Mouse (Mus musculus): ENCODE measurements around the gene Gm5796. TPM values are rescaled to one million over a fixed set of nuclear protein-coding genes. Genes with fewer than 3 reads are reported as not detected.

Gene Gm5796
- polyA plus RNA-seq (2015; fragmentation: Illumina TruSeq; extraction: RNeasy Lipid Tissue Mini Kit (QIAGEN cat#74804); ENCODE audit: low read depth, low replicate concordance) = 0.34 TPM

GRCm38 (mm10) chr14:4023641-4024040 is at the start of gene Gm5796:
Gm5796 (plus strand) TSS chr14:4023941.

GRCm38 (mm10) chr14:3998094-3998493 is 25.6 kb upstream of the Gm5796 start, which contains the start of gene Gm3099:
Gm3099 (plus strand) TSS chr14:3998394.

GRCm38 (mm10) chr14:4083820-4084219 is 60.1 kb downstream of the Gm5796 start, which contains the start of gene Gm3115:
Gm3115 (plus strand) TSS chr14:4084120.

Other genes starting within 250 kb of the Gm5796 start
- gene Gm3002, start 213.9 kb upstream of the Gm5796 start, polyA plus RNA-seq (2015; fragmentation: Illumina TruSeq; extraction: RNeasy Lipid Tissue Mini Kit (QIAGEN cat#74804); ENCODE audit: low read depth, low replicate concordance) = not detected
- gene Gm3033, start 177.7 kb upstream of the Gm5796 start, polyA plus RNA-seq (2015; fragmentation: Illumina TruSeq; extraction: RNeasy Lipid Tissue Mini Kit (QIAGEN cat#74804); ENCODE audit: low read depth, low replicate concordance) = not detected
- not detected for gene Gm2916, start 139.8 kb upstream of the Gm5796 start, polyA plus RNA-seq (2015; fragmentation: Illumina TruSeq; extraction: RNeasy Lipid Tissue Mini Kit (QIAGEN cat#74804); ENCODE audit: low read depth, low replicate concordance)
- not detected for gene Gm3029, start 92.2 kb upstream of the Gm5796 start, polyA plus RNA-seq (2015; fragmentation: Illumina TruSeq; extraction: RNeasy Lipid Tissue Mini Kit (QIAGEN cat#74804); ENCODE audit: low read depth, low replicate concordance)
- gene Gm3095, start 60.4 kb upstream of the Gm5796 start, polyA plus RNA-seq (2015; fragmentation: Illumina TruSeq; extraction: RNeasy Lipid Tissue Mini Kit (QIAGEN cat#74804); ENCODE audit: low read depth, low replicate concordance) = 0.48 TPM
- gene Gm3099, start 25.5 kb upstream of the Gm5796 start, polyA plus RNA-seq (2015; fragmentation: Illumina TruSeq; extraction: RNeasy Lipid Tissue Mini Kit (QIAGEN cat#74804); ENCODE audit: low read depth, low replicate concordance) = not detected
- not detected for gene Gm3115, start 60.2 kb downstream of the Gm5796 start, polyA plus RNA-seq (2015; fragmentation: Illumina TruSeq; extraction: RNeasy Lipid Tissue Mini Kit (QIAGEN cat#74804); ENCODE audit: low read depth, low replicate concordance)
- 1.6 TPM for gene Gm8108, start 86.6 kb downstream of the Gm5796 start, polyA plus RNA-seq (2015; fragmentation: Illumina TruSeq; extraction: RNeasy Lipid Tissue Mini Kit (QIAGEN cat#74804); ENCODE audit: low read depth, low replicate concordance)
- gene Gm3127, start 141.1 kb downstream of the Gm5796 start, polyA plus RNA-seq (2015; fragmentation: Illumina TruSeq; extraction: RNeasy Lipid Tissue Mini Kit (QIAGEN cat#74804); ENCODE audit: low read depth, low replicate concordance) = not detected
- gene Gm2974, start 158.6 kb downstream of the Gm5796 start, polyA plus RNA-seq (2015; fragmentation: Illumina TruSeq; extraction: RNeasy Lipid Tissue Mini Kit (QIAGEN cat#74804); ENCODE audit: low read depth, low replicate concordance) = 1.7 TPM
- not detected for gene Gm3138, start 225.7 kb downstream of the Gm5796 start, polyA plus RNA-seq (2015; fragmentation: Illumina TruSeq; extraction: RNeasy Lipid Tissue Mini Kit (QIAGEN cat#74804); ENCODE audit: low read depth, low replicate concordance)

All from brain, adult 10 weeks (tissue).